Mouse (Mus musculus) hematopoietic stem cell, adult 5-6 weeks (primary cell): ENCODE results near the gene P2ry6. TPM values are rescaled to one million over a fixed set of nuclear protein-coding genes. Genes with fewer than 3 reads are reported as not detected.

ENCODE experiments used
- ATAC-seq, 2 experiments: fragments of 125-278 bp in 1 of 2; replicated peaks in 1 of 2; 2 replicates each; pipeline ENCODE4 v1.8.0; 2016 to 2017; ENCODE audit warnings: inconsistent platforms in 2 of 2, mild to moderate bottlenecking in 2 of 2, moderate number of reproducible peaks in 2 of 2, low read depth in 1 of 2, moderate TSS enrichment in 1 of 2; ENCODE audit not compliant: low FRiP score in 2 of 2, poor library complexity in 2 of 2, severe bottlenecking in 2 of 2, insufficient read depth in 1 of 2, low TSS enrichment in 1 of 2
- total RNA-seq: library from RNA; stranded (forward); fragments of 172-1452, 232-1000 nt; gene quantifications from 2 replicates; pipeline ENCODE4 v1.2.3, GENCODE M21; 2017

Gene P2ry6
- not detected in 2 replicates for total RNA-seq

GRCm38 (mm10) chr7:100974135-100974903, at the start of gene P2ry6:
TSS of gene P2ry6 (minus strand) at chr7:100974649.
- ATAC-seq: peak in 1 of 2 experiments; percentile 10; a peak in 1 of 4 replicates

GRCm38 (mm10) chr7:101017492-101017891, 43.0 kb upstream of the P2ry6 start:
- no peak for ATAC-seq

GRCm38 (mm10) chr7:101017021-101017461, 42.6 kb upstream of the P2ry6 start:
- ATAC-seq: no peak

- ATAC-seq: no peak
Measured at GRCm38 (mm10) chr7:101014985-101015384, 40.5 kb upstream of the P2ry6 start.

- ATAC-seq: no peak
Measured at GRCm38 (mm10) chr7:101014041-101014440, 39.6 kb upstream of the P2ry6 start.

GRCm38 (mm10) chr7:101012541-101012940, 38.1 kb upstream of the P2ry6 start, which contains the start of gene P2ry2:
TSS of gene P2ry2 (minus strand) at chr7:101012866.
- ATAC-seq: no peak

- ATAC-seq: peak; percentile 88 to 93
Measured at GRCm38 (mm10) chr7:101011681-101012367, 37.4 kb upstream of the P2ry6 start.

- no peak for ATAC-seq
Measured at GRCm38 (mm10) chr7:101010741-101011140, 36.3 kb upstream of the P2ry6 start.

GRCm38 (mm10) chr7:101006201-101006600, 31.8 kb upstream of the P2ry6 start:
- ATAC-seq: no peak

- ATAC-seq: no peak
Measured at GRCm38 (mm10) chr7:101005119-101005518, 30.7 kb upstream of the P2ry6 start.

- no peak for ATAC-seq
Measured at GRCm38 (mm10) chr7:101003442-101004326, 29.2 kb upstream of the P2ry6 start.

GRCm38 (mm10) chr7:101002274-101002673, 27.8 kb upstream of the P2ry6 start:
- no peak for ATAC-seq

- no peak for ATAC-seq
Measured at GRCm38 (mm10) chr7:100999623-101000022, 25.2 kb upstream of the P2ry6 start.

- no peak for ATAC-seq
Measured at GRCm38 (mm10) chr7:100998578-100998960, 24.1 kb upstream of the P2ry6 start.

GRCm38 (mm10) chr7:100997951-100998577, 23.6 kb upstream of the P2ry6 start:
- ATAC-seq: no peak

- ATAC-seq: no peak
Measured at GRCm38 (mm10) chr7:100997215-100997614, 22.8 kb upstream of the P2ry6 start.

GRCm38 (mm10) chr7:100995951-100996350, 21.5 kb upstream of the P2ry6 start:
- no peak for ATAC-seq
